Comparison of ENCODE assay signal across 10 mouse cellular contexts in genomic region chrX:10449323-10449980, GRCm38 (mm10). TPM values are rescaled to one million over a fixed set of nuclear protein-coding genes. Genes with fewer than 3 reads are reported as not detected.
DNase-seq lines count a peak whose midpoint lies in the region; ATAC-seq lines count a peak whose summit lies in the region.
"Had no signal": no experiment of that assay in that cellular context is flagged by ENCODE, and none has a peak within 500 bp of the region (broad histone marks: within the 10 kb centered on the region; RNA-seq: fewer than 3 reads in every experiment).

No protein-coding gene starts in this region.

- no peak for ATAC-seq in CD4-positive, CD25-positive, alpha-beta regulatory T cell, adult 4 months
- ATAC-seq: liver, postnatal 0 days had no signal

- peak; percentile 32 to 44 for DNase-seq in left cerebral cortex, adult 18-20 months (ENCODE audit: low spot score in 2 of 2)
- DNase-seq in left cerebral cortex, adult 11 months (ENCODE audit: low spot score), result no peak
- peak; percentile 40 to 60 for DNase-seq in frontal cortex, adult 2 months (ENCODE audit: extremely low spot score in 1 of 2, low spot score in 1 of 2)
- DNase-seq in left cerebral cortex, adult 8-10 months (ENCODE audit: low spot score in 2 of 2), result peak; percentile 2 to 72
- DNase-seq in right cerebral cortex, postnatal 4 days, result peak; percentile 3
- DNase-seq in urinary bladder, adult 2 months (ENCODE audit: low spot score), result no peak
- no peak for DNase-seq in kidney, adult 18-20 months
- DNase-seq: kidney, postnatal 25 days; liver, postnatal 0 days had no signal

RNA-seq across cellular contexts. Expression of gene Tspan7, which starts 35.5 kb away (rescaled TPM):
- 1,000 to 10,000 TPM; 1,249 to 1,400 TPM for total RNA-seq in left cerebral cortex, adult 18-20 months (2021)
- polyA plus RNA-seq in frontal cortex, adult 2 months (2012; rRNA removed), result 1,738 and 1,925 TPM in 2 replicates
- 1,000 to 10,000 TPM; 1,114 to 1,365 (median 1,299) TPM for total RNA-seq in left cerebral cortex, adult 8-10 months (2022)
- polyA plus RNA-seq in urinary bladder, adult 2 months (2012; rRNA removed), result 93.6 and 109 TPM in 2 replicates
- not detected for polyA plus RNA-seq in CD4-positive, CD25-positive, alpha-beta regulatory T cell, adult 4 months (2017; shearing (Covaris generic))

Comparison
In these comparisons a context has a peak if more than half of its experiments do, and no peak if none do; other contexts are left out.
1. DNase-seq: peak in left cerebral cortex, adult 18-20 months (2 of 2), frontal cortex, adult 2 months (2 of 2), left cerebral cortex, adult 8-10 months (2 of 2) and right cerebral cortex, postnatal 4 days (single experiment); none in left cerebral cortex, adult 11 months (single experiment), urinary bladder, adult 2 months (single experiment) and kidney, adult 18-20 months (single experiment).
2. RNA of gene Tspan7, which starts 35.5 kb away (polyA plus RNA-seq): 1,738 to 1,925 TPM in frontal cortex, adult 2 months and 93.6 to 109 TPM in urinary bladder, adult 2 months; not detected in CD4-positive, CD25-positive, alpha-beta regulatory T cell, adult 4 months; every median in the first group is over 10 times any median in the second.